Mouse (Mus musculus) embryonic facial prominence, embryonic 12.5 days (tissue): ENCODE data around the gene Kdf1. TPM values are rescaled to one million over a fixed set of nuclear protein-coding genes. Genes with fewer than 3 reads are reported as not detected.
A peak's percentile ranks its signal among the peaks of the same experiment; 100 is the strongest.
"Not testable (repeated sequence)": the region's sequence is repeated elsewhere in the genome, so short reads cannot be mapped to it uniquely, and the experiment has no call there.

Experiments used
- ATAC-seq: fragments of 200-750 bp; cut with Nextera tagmentation; 2 replicates; pipeline ENCODE4 v1.8.0; 2017; ENCODE audit not compliant: insufficient number of reproducible peaks, insufficient read depth, low FRiP score, low TSS enrichment
- H3K27ac ChIP-seq: fragments of 300-500 bp; sonication (generic); 2 replicates; pipeline ENCODE4 v1.5.1; 2016; ENCODE audit warnings: mild to moderate bottlenecking
- H3K27me3 ChIP-seq: fragments of 300-500 bp; sonication (generic); 2 replicates; pipeline ENCODE4 v1.6.1; 2016; ENCODE audit warnings: mild to moderate bottlenecking, moderate library complexity
- H3K36me3 ChIP-seq: fragments of 300-500 bp; sonication (generic); 2 replicates; pipeline ENCODE4 v1.6.1; 2016; ENCODE audit warnings: mild to moderate bottlenecking
- H3K4me1 ChIP-seq: fragments of 300-500 bp; sonication (generic); 2 replicates; pipeline ENCODE4 v1.6.1; 2016
- H3K4me2 ChIP-seq: fragments of 300-500 bp; sonication (generic); replicated peaks from 2 replicates; pipeline ENCODE4 v1.6.1; 2016; ENCODE audit warnings: mild to moderate bottlenecking, moderate library complexity
- H3K4me3 ChIP-seq: fragments of 300-500 bp; sonication (generic); 2 replicates; pipeline ENCODE4 v1.5.1; 2016; ENCODE audit warnings: mild to moderate bottlenecking
- H3K9ac ChIP-seq: fragments of 300-500 bp; sonication (generic); 2 replicates; pipeline ENCODE4 v1.6.1; 2016; ENCODE audit warnings: mild to moderate bottlenecking, moderate library complexity
- H3K9me3 ChIP-seq: fragments of 300-500 bp; sonication (generic); 2 replicates; pipeline ENCODE4 v1.6.1; 2016; ENCODE audit warnings: mild to moderate bottlenecking, moderate library complexity
- WGBS: fragments of 180-500 bp; shearing (Covaris S2); methylation state at CpG from one replicate; pipeline ENCODE4 v1.1.7; 2016; 5-methylcytosine and 5-hydroxymethylcytosine counted together
- polyA plus RNA-seq: library from polyadenylated mRNA; unstranded; fragments of >200 nt; fragmentation: Nextera tagmentation; extraction: Ambion mirVana; gene quantifications from 2 replicates; pipeline ENCODE4 v1.2.1, GENCODE M21; 2016

Gene Kdf1
- polyA plus RNA-seq, 1 experiment from 2014 or later = 12.2 TPM

DNA sequence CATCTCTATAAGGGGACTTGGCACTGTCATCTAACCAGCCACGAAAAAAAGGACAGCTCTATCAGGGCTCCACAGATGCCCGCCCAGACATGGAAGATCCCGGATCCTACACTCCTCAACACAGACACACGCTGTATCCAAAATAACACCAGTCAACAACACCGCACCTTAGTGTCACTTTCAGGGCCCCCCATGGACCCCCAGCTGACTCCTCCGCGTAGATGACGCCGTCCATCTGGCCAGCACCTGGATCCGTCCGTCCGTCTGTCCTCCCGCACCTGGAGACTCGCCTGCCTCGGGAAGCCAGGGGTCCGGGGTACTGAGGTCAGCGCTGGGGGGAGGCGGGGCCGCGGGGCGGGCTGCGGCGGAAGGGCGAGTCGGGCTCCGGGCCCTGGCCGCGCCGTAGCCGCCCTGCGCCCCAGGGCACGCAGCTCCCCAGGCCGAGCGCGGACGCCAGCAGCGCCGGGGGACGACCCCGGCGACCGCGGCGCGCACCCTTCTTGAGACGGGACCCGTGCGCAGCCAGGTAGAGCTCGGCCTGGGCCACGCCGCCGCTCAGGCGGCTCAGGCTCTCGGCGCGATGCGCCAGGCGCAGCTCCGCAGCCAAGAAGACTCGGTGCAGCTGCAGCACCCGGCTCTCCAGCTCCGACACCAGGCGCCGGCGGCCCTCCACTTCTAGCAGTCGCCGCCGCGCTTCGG, 21.2 kb upstream of the Kdf1 start:
- Histone ChIP-seq H3K4me2 (peak overlapping the region; percentile 100), H3K4me3 (peak overlapping the region; percentile 64), H3K9ac (peak overlapping the region; percentile 69), H3K27ac (0 out of 2 replicates have a peak overlapping the region, but pooled peaks have one; percentile 11), H3K9me3 (no peaks in the 10 kb centered on the region), H3K36me3 (no peaks in the 10 kb centered on the region), H3K4me1 (peaks cover 15% of the 10 kb centered on the region; the same call in 1 of the 2 replicates), H3K27me3 (peaks cover 88% of the 10 kb centered on the region)
- WGBS = under 1% methylated on average over 64 of the region's 70 CpGs
- ATAC-seq = peak; percentile 35; the same call in 1 of the 2 replicates

DNA sequence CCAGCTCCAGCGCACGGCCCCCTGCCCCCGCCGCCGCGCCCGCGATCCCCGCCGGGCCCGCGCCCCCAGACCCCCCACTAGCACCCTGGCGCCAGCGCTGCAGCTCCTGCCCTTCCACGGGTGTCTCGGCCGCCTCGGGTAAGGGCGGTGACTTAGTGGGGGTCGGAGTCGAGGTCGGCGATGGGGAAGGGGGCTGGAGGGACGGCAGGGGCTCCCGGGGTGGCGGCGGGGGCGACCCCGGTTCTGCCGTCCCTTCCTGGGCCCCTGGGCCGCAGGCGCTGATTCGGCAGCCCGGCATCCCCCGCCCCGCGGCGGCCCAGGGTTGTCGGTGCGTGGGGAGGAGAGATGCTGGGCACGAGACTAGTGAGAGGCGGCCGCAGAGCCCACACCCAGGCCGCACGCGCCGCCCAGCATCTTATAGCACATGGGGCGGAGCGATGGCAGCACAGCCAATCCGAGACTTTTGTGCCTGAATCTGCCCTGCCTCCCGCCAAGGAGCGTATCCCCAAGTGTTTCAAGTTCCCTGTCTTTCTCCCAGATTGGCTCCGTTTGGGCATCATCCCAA, 20.5 kb upstream of the Kdf1 start, which contains the start of gene Trnp1:
TSS of gene Trnp1 (minus strand) at position 391 of the 565 bp plus-strand sequence.
- H3K36me3 ChIP-seq = no peaks in the 10 kb centered on the region
- ATAC-seq = peak; percentile 82
- no peaks in the 10 kb centered on the region for H3K9me3 ChIP-seq
- 0% methylated on average over 46 of the region's 53 CpGs for WGBS
- H3K4me2 ChIP-seq = peak within 1 kb of the TSS; percentile 100
- H3K27ac ChIP-seq = 0 out of 2 replicates have a peak within 1 kb of the TSS, but pooled peaks have one; percentile 11
- peaks cover 15% of the 10 kb centered on the region; the same call in 1 of the 2 replicates for H3K4me1 ChIP-seq
- H3K27me3 ChIP-seq = peaks cover 87% of the 10 kb centered on the region
- H3K4me3 ChIP-seq = peak within 1 kb of the TSS; percentile 64
- H3K9ac ChIP-seq = peak within 1 kb of the TSS; percentile 69

DNA sequence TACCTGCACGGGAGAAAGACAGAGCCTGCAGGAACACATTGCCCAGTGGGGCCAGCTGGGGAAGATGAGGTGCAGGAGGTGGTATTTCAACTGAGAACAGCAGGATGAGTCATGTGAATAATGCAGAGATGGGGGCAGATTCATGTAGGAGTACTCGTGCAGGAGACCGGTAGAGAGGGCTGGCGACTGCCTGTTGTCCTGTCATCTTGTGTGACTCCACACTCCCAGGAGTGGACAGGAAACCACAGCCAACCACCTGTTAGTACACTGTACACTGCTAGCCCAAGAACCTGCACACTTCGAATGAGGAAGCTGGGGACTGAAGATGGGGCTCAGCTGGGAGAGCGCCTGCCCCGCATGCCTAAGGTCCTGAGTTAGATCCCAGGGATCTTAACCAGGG, 17.2 kb upstream of the Kdf1 start:
- H3K27me3 ChIP-seq = peaks cover 78% of the 10 kb centered on the region
- H3K36me3 ChIP-seq = no peaks in the 10 kb centered on the region
- no peak for ATAC-seq

DNA sequence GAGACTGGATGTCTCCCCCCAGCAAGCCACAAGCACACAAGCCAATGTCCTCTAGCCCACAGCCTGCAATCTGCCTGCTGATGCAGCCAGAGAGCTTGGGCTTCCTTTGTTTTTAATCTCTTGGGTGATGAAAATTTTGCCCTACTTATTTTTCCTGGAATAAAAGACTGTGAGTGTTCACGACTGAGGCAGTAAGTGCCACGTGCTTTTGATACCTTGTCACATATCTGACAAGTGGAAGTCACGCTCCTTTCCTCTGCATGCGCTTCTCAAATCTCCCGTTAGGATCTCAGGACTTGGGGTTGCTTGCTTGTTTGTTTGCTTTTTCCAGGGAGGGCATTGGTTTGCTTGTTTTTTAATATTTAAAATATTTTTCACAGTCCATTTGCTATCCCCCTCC, 14.5 kb upstream of the Kdf1 start:
- WGBS = 56% methylated on average over 5 of the region's 5 CpGs
- H3K27me3 ChIP-seq = peaks cover 52% of the 10 kb centered on the region

More for the DNA sequence above, 17.2 kb upstream of the Kdf1 start:
- H3K4me1 ChIP-seq = peaks cover 15% of the 10 kb centered on the region; the same call in 1 of the 2 replicates
- WGBS = 63% methylated on average over 7 of the region's 7 CpGs
- H3K27ac ChIP-seq = no peak overlapping the region
- H3K9ac ChIP-seq = no peak overlapping the region
- no peak overlapping the region for H3K4me3 ChIP-seq
- H3K4me2 ChIP-seq = no peak overlapping the region
- no peaks in the 10 kb centered on the region for H3K9me3 ChIP-seq

DNA sequence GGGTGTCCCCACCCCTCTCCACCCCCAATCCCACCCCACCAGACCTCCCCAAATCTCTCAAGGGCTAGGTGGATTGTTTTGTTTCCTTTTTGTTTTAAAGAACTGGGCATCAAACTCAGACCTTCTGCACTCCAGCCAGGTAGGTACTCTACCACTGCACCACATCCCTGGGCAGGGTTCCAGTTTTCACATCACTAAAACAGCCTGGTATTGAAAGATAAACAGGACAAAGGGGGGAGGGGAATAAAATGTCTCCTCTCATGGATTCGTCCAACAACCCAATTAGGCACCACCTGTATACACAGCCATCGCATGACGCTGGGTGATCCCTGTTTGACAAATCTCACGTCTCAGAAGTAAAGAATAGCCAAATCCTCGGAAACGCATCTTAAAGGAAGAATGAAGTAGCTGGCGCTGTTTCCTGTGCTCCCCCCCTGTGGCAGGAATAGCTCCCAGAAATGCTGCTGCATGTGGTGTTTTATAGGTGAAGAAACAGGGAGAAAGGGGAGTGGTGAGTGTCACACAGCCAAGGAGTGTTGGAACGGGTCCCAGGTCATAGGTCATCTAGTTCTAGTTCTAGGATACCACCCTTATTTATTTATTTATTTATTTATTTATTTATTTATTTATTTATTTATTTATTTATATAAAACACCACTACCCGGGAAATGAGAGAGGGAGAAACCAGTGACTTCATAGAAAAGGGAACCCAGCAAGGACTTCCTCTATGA, 13.8 kb upstream of the Kdf1 start:
- no peak overlapping the region for H3K27ac ChIP-seq
- peaks cover 46% of the 10 kb centered on the region for H3K27me3 ChIP-seq
- ATAC-seq = no peak

More for the DNA sequence above, 14.5 kb upstream of the Kdf1 start:
- ATAC-seq = no peak
- Histone ChIP-seq H3K4me1 (no peaks in the 10 kb centered on the region), H3K4me2 (no peak overlapping the region), H3K9me3 (no peaks in the 10 kb centered on the region), H3K27ac (no peak overlapping the region), H3K9ac (no peak overlapping the region), H3K4me3 (no peak overlapping the region), H3K36me3 (no peaks in the 10 kb centered on the region)

DNA sequence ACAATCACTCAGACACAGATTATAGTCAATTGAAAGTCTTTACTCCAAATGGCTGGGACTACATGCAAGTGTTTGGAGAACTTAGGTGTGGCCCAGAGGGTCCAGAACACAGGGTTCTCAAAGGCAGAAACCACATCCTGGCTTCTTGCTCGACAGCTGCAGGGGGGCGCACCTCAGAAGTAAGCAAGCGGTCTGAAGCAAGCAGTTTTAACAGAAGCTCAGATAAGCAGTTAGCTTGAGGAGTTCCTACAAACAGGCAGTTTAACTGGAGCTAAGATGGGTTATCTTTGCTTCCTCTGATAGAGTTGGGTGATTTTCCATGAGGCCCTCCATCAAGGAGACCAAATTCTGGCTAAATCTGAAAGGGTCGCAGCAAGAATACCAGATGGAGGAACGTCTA, 12.2 kb upstream of the Kdf1 start:
- 82% methylated on average over 5 of the region's 5 CpGs for WGBS
- peaks cover 30% of the 10 kb centered on the region for H3K27me3 ChIP-seq

More for the DNA sequence above, 13.8 kb upstream of the Kdf1 start:
- WGBS = 65% methylated on average over 9 of the region's 9 CpGs
- H3K4me1 ChIP-seq = no peaks in the 10 kb centered on the region
- no peaks in the 10 kb centered on the region for H3K9me3 ChIP-seq
- H3K4me3 ChIP-seq = no peak overlapping the region
- H3K4me2 ChIP-seq = no peak overlapping the region
- H3K9ac ChIP-seq = no peak overlapping the region
- no peaks in the 10 kb centered on the region for H3K36me3 ChIP-seq

DNA sequence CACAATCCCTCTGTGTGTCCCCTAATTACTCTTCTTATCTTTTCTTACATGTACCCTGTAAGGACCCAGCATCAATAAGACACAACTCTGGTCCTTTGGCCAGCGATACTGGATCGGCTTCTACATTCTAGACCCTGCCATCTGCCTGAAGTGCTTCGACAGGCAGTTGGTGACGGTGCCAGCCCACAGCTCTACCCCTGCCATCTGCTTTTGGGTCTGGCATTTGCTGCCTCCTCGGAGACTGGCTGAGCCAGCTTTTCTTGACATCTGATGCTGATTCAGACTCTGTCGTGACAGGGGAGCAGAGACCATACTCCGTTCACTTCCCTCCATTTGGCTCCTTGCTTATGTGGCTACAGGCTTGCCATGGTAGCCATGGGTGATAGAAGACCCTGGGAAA, 9.8 kb upstream of the Kdf1 start:
- H3K27ac ChIP-seq = no peak overlapping the region
- no peak for ATAC-seq
- WGBS = 79% methylated on average over 7 of the region's 7 CpGs
- peaks cover 12% of the 10 kb centered on the region for H3K27me3 ChIP-seq
- no peaks in the 10 kb centered on the region for H3K9me3 ChIP-seq
- H3K36me3 ChIP-seq = no peaks in the 10 kb centered on the region
- H3K4me3 ChIP-seq = no peak overlapping the region
- H3K9ac ChIP-seq = no peak overlapping the region
- no peak overlapping the region for H3K4me2 ChIP-seq
- H3K4me1 ChIP-seq = no peaks in the 10 kb centered on the region

More for the DNA sequence above, 12.2 kb upstream of the Kdf1 start:
- H3K4me3 ChIP-seq = no peak overlapping the region
- no peaks in the 10 kb centered on the region for H3K9me3 ChIP-seq
- no peak for ATAC-seq
- H3K4me1 ChIP-seq = no peaks in the 10 kb centered on the region
- no peaks in the 10 kb centered on the region for H3K36me3 ChIP-seq
- H3K27ac ChIP-seq = no peak overlapping the region
- no peak overlapping the region for H3K4me2 ChIP-seq
- H3K9ac ChIP-seq = no peak overlapping the region

DNA sequence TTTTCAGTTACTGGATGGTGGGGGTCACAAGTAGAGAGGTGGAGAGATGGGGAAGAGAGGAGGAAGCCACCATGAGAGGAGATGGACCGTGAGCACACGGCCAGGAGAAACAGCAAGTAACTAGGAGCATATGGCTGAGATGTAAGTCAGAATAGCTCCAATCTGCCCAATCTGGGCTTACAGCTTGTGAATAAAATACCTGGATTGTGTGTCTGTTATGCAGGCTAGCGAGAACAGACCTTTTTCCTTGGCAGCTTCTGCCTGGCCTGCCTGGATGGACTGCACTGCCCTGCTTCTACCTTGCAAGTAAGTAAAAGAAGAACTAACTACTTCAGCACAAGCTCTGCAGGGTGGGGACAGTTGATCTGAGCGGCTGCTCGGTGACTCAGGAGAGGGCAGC, 7.7 kb upstream of the Kdf1 start:
- Histone ChIP-seq H3K9ac (no peak overlapping the region), H3K27me3 (peaks cover 5% of the 10 kb centered on the region), H3K27ac (no peak overlapping the region), H3K4me2 (no peak overlapping the region), H3K4me1 (no peaks in the 10 kb centered on the region), H3K36me3 (no peaks in the 10 kb centered on the region), H3K4me3 (no peak overlapping the region), H3K9me3 (no peaks in the 10 kb centered on the region)
- 64% methylated on average over 5 of the region's 5 CpGs for WGBS
- no peak for ATAC-seq

DNA sequence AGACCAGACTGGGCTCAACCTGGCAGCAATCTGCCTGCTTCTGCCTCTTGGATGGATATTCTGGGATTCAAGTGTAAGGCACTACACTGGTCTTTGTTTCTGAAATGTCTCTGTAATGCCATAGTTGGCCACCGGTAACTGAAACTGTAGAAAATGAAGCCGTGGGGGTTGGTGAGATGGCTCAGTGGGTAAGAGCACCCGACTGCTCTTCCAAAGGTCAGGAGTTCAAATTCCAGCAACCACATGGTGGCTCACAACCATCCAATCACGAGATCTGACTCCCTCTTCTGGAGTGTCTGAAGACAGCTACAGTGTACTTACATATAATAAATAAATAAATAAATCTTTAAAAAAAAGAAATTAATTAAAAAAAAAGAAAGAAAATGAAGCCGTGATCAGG, 6.3 kb upstream of the Kdf1 start:
- not testable (repeated sequence) for H3K36me3 ChIP-seq, ATAC-seq
- 34% methylated on average over 5 of the region's 5 CpGs for WGBS

DNA sequence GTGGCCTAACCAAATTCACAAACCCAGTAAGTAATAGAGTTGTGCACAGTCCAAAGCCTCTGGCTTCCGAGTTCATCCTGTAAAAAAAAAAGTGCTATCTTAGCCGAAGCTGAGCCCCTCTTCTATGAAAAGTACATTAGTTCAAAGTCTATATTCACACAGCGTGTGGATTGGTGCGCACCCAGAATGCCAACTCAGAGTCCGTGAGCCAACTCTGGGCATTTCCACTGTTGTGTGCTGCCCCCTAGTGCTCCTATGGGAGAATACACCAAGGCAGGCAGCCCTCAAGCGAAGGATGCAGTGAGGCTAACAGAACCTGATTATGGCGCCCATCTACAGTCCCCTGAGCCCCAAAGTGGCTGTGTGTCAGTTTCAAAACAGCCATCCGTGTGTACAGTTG, 5.8 kb upstream of the Kdf1 start:
- no peaks in the 10 kb centered on the region for H3K36me3 ChIP-seq
- no peak overlapping the region for H3K4me2 ChIP-seq
- no peaks in the 10 kb centered on the region for H3K9me3 ChIP-seq
- H3K27ac ChIP-seq = no peak overlapping the region
- no peak overlapping the region for H3K9ac ChIP-seq
- no peak overlapping the region for H3K4me3 ChIP-seq
- peaks cover 12% of the 10 kb centered on the region for H3K27me3 ChIP-seq
- H3K4me1 ChIP-seq = no peaks in the 10 kb centered on the region
- ATAC-seq = 0 out of 2 replicates have a peak, but pooled peaks have one; percentile 47
- 14% methylated on average over 8 of the region's 8 CpGs for WGBS

More for the DNA sequence above, 6.3 kb upstream of the Kdf1 start:
- H3K27me3 ChIP-seq, H3K9me3 ChIP-seq, H3K27ac ChIP-seq, H3K9ac ChIP-seq, H3K4me2 ChIP-seq, H3K4me1 ChIP-seq, H3K4me3 ChIP-seq: not testable (repeated sequence)

DNA sequence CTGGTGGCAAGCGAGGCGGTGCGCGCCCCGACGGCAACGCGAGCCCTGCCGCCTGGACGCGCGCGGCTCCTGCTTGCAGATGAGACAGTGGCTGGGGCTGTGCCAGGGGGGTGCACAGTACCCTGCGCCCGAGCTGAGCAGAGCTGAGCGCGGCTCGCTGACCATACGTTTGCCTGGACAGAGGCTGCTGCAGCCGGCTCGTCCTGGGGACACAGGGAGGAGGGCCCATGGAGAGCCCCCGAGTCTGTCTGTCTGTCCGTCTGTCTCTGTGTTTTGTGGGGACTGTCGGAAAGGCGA, 554 bp downstream of the Kdf1 start:
- H3K4me3 ChIP-seq = peak overlapping the region; percentile 49
- peak overlapping the region; percentile 65 for H3K4me2 ChIP-seq
- H3K27ac ChIP-seq = peak overlapping the region; percentile 41
- no peaks in the 10 kb centered on the region for H3K36me3 ChIP-seq
- peaks cover 44% of the 10 kb centered on the region for H3K27me3 ChIP-seq
- H3K4me1 ChIP-seq = peaks cover 7% of the 10 kb centered on the region
- H3K9ac ChIP-seq = peak overlapping the region; percentile 60
- H3K9me3 ChIP-seq = no peaks in the 10 kb centered on the region
- ATAC-seq = no peak
- 4% methylated on average over 25 of the region's 25 CpGs for WGBS

DNA sequence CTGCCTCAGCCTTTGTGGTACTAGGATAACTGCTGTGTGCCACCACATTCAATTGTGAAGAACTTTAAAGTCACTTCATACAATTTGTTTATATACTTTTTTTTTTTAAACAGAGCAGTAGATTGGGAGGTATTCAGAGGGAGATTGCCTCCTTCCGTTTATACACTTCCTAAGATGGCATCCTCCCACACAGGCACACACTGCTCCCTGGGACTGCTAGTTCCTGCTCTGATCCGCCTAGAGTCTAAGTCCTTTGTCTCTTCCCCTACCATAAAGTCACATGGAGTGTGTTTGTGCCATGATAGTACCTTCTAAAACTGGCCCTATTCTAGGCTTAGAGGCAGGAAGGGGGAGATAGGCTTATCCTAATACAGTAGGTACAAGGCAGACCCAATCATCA, 2.7 kb downstream of the Kdf1 start:
- Histone ChIP-seq H3K4me2 (no peak overlapping the region), H3K9ac (no peak overlapping the region), H3K4me3 (no peak overlapping the region), H3K4me1 (peaks cover 7% of the 10 kb centered on the region), H3K27me3 (peaks cover 44% of the 10 kb centered on the region), H3K9me3 (no peaks in the 10 kb centered on the region), H3K36me3 (no peaks in the 10 kb centered on the region), H3K27ac (no peak overlapping the region)
- 68% methylated on average over 2 of the region's 2 CpGs for WGBS
- ATAC-seq = no peak
